Mouse (Mus musculus): ENCODE results near the gene Ano8.

GRCm38 (mm10) chr8:71534263-71534810 is 48.6 kb upstream of the Ano8 start:
- TF ChIP-seq CTCF (IDR thresholded peaks at IDR 0.05; ENCODE audit: low read depth, low read length) (no peak), GATA1 (IDR thresholded peaks at IDR 0.05; ENCODE audit: borderline replicate concordance, low read length) (no peak), GATA2 (IDR thresholded peaks at IDR 0.05; ENCODE audit: borderline replicate concordance, low read depth, low read length) (no peak)

All from G1E (cell line).